Mouse (Mus musculus): Measurements from ENCODE around the gene Krtcap2.
A peak's percentile ranks its signal among the peaks of the same experiment; 100 is the strongest.

The Krtcap2 gene

DNA sequence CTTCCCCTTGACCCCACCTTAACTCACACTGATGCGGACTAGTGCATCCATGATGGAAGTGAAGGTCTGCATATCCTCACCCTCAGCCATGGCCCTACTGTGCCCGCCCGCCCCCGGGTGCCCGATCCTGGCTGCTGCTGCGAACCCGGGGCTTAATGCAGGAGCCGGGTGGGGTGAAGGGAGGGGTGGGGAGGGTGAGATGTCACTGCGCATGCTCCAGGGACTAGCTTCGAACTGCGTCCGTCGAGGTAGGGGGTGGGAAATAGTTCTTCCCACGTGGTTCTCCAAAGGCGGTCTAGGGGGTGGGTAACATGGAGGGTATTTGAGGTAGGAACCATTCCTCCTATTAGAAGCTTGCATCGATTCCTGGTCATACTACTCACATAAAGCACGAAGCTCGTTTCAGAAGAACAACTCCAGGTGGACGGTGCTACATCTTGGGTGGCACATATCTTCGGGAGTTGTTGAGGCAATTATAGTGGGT is at the start of gene Krtcap2:
Krtcap2 (plus strand) TSS at position 279 of the 484 bp plus-strand sequence.
- DNase-seq (ENCODE audit: low spot score in 2 of 2), result peak; percentile 91 to 92

- peak; percentile 91 to 92 for DNase-seq (ENCODE audit: low spot score in 2 of 2)
Measured at GRCm38 (mm10) chr3:89195979-89196877, 49.5 kb upstream of the Krtcap2 start.

- no peak for DNase-seq (ENCODE audit: low spot score in 2 of 2)
Measured at GRCm38 (mm10) chr3:89199839-89200238, 45.9 kb upstream of the Krtcap2 start.

- peak; percentile 93 for DNase-seq (ENCODE audit: low spot score in 2 of 2)
Measured at GRCm38 (mm10) chr3:89202253-89203141, 43.3 kb upstream of the Krtcap2 start, which contains the start of gene Gba. Gene Gba (plus strand): TSS chr3:89202928.

- no peak for DNase-seq (ENCODE audit: low spot score in 2 of 2)
Measured at GRCm38 (mm10) chr3:89203142-89203514, 42.6 kb upstream of the Krtcap2 start.

DNA sequence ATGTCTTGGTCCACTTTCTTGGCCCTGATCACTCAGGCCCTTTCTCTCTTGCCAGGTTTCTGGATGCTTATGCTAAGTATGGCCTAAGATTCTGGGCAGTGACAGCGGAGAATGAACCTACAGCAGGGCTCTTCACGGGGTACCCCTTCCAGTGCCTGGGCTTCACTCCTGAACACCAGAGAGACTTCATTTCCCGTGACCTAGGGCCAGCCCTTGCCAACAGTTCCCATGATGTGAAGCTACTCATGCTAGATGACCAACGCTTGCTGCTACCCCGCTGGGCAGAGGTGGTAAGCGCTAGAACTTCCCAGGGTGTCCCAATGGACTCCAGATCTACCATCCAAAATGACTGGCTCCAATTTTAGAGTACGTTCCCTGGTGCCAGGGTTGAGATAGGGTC is 39.7 kb upstream of the Krtcap2 start:
- DNase-seq (ENCODE audit: low spot score in 2 of 2), result no peak

- no peak for DNase-seq (ENCODE audit: low spot score in 2 of 2)
Measured at GRCm38 (mm10) chr3:89206695-89207094, 39.1 kb upstream of the Krtcap2 start.

- no peak for DNase-seq (ENCODE audit: low spot score in 2 of 2)
Measured at GRCm38 (mm10) chr3:89208075-89208657, 37.6 kb upstream of the Krtcap2 start.

DNA sequence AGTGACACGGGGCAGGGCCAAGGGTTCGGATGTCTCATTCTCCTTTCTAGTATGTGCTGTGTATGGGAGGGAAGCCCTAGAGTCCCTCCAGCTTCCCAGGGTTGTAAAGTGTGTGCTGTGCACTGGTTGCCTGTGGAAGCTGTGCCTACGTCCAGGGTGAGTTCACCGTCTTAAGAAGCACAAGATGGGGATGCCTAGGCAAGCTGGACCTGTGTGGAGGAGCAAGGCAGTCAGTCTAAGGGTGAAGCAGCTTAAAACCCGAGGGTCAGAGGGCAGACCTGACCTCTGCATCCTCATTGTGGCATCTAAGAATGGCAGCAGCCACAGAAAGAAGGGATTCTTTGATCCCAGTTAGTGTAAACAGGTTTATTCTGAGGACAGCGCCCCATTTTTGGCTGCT is 37.0 kb upstream of the Krtcap2 start:
- no peak for DNase-seq (ENCODE audit: low spot score in 2 of 2)

DNA sequence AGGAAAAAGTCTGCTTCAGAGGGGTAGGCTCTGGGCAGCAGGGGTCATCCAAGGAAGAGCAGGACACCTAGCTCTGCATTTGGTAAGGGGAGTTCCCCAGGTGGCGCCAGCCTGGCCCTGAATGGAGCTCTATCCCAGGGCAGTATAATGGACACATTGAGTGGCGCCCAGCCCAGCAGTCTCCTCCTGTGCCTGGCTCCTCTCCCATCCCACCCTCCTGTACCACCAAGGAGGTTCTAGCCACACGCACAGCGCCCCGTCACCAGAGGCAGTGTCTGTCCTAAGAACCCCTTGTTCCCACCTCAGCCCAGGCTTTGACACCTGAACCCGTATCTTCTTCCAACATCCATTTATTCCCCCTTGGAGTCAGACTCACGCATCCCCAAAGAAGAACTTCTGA is 36.0 kb upstream of the Krtcap2 start:
- no peak for DNase-seq (ENCODE audit: low spot score in 2 of 2)

DNA sequence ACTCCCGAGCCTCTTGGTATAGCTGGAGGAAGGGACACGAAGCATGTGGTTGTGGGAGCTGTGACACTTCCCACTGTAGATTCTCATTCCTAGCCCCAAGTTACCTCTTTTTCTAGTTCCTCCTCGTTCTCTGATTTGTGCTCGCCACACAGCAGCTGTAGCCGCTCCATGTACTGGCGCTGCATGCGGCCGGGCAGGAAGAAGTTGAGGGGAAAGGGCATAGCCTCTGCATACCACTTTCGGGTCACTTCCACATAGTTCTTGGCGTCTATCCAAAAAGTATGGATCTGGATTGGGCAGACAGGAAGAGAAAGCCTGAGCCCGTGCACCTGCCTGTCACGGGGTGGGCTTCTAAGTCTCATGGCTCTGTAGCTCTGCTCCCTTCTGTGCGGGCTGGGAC is 35.6 kb upstream of the Krtcap2 start:
- no peak for DNase-seq (ENCODE audit: low spot score in 2 of 2)

GRCm38 (mm10) chr3:89210731-89211130 is 35.0 kb upstream of the Krtcap2 start:
- DNase-seq (ENCODE audit: low spot score in 2 of 2), result no peak

GRCm38 (mm10) chr3:89213803-89214530 is 31.8 kb upstream of the Krtcap2 start:
- peak; percentile 96 for DNase-seq (ENCODE audit: low spot score in 2 of 2)

DNA sequence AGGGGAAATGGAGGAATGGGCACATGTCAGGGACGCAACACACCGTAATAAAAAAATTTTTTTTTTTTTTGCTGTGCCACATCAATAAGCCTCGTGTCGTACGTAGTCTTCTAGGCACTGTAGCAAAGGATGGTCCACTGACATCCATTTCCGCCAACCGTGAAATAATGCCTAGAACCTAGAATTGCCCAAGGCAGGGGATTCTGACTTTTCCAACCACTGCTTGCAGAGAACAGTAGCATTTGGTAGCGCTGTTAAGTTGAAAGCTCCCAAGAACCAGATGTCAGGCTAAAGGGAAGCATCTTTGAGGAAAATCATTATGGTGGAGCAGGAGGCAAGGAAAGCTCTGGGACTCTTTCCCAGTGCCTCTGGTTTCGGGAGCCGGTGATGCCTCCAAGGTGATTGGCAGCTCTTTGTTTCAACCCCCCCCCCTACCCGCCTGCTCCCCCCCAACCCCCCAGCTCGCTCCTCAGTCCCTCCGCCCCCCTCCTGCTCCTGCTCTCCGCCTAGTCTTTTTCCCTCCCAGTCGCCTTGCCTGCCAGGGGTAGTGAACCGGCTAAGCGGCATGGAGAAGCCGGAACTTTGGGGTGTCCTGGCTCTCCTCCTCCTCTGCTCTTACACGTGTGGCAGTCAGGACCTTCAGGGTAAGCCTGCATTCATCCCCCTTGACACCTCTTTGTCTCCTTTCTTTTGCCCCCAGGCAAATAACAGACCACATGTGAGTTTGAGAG is 30.9 kb upstream of the Krtcap2 start, which contains the start of gene Thbs3:
Thbs3 (plus strand) TSS at position 500 of the 731 bp plus-strand sequence.
- DNase-seq (ENCODE audit: low spot score in 2 of 2), result peak; percentile 48 to 63

DNA sequence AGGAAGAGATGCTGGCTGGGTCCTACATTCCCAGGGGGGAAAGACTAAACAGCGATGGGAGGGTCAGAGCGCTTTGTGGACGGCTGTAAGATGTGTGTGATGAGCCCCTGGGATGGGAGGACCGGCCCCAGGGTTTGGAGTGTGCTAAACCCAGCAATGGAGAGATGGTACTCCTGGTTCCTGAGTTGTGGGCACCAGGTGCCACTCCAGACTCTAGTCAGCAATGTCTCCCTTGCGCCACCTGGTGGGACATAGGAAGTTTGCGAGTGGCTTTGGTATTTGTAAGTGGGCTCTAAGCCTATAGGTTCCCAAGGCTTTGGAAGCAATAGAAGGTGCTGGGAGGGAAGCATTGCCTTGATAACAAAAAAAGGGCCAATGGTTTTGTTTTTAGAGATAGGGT is 29.9 kb upstream of the Krtcap2 start:
- peak; percentile 92 for DNase-seq (ENCODE audit: low spot score in 2 of 2)

- peak in 1 of 2 experiments; percentile 19 for DNase-seq (ENCODE audit: low spot score in 2 of 2)
Measured at GRCm38 (mm10) chr3:89216407-89216806, 29.4 kb upstream of the Krtcap2 start.

GRCm38 (mm10) chr3:89218271-89218670 is 27.5 kb upstream of the Krtcap2 start:
- no peak for DNase-seq (ENCODE audit: low spot score in 2 of 2)

DNA sequence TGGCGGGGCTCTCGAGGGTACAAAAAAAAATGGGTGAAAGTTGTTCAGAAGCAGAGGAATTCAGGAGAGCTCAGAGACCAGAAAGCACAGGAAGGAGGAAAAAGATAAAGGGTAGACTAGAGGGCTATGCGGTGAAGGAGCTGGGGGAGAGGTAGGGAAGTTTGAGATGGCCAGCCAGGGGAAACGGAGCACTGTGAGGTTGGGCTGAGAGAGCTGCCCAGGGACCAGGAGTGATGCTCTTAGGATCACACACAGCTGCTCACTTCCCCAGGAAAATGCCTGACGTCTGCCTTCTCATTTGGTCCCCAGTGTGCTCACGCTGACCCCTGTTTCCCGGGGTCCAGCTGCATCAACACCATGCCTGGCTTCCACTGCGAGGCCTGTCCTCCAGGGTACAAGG is 26.2 kb upstream of the Krtcap2 start:
- DNase-seq (ENCODE audit: low spot score in 2 of 2), result no peak

DNA sequence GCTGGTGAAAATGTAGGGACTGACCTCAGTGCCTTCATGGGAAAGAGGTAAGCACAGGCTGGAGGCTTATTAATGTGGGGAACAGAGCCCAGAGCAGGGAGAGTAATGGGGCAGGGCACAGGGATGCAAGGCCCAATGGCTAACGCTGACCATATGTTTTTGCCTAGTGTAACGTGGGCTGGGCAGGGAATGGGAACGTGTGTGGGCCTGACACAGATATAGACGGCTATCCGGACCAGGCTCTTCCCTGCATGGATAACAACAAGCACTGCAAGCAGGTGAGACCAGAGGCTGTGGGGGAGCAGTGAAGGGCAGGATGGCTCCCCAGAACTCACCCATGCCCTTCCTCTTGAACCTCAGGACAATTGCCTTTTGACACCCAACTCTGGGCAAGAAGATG is 24.6 kb upstream of the Krtcap2 start:
- DNase-seq (ENCODE audit: low spot score in 2 of 2), result no peak

DNA sequence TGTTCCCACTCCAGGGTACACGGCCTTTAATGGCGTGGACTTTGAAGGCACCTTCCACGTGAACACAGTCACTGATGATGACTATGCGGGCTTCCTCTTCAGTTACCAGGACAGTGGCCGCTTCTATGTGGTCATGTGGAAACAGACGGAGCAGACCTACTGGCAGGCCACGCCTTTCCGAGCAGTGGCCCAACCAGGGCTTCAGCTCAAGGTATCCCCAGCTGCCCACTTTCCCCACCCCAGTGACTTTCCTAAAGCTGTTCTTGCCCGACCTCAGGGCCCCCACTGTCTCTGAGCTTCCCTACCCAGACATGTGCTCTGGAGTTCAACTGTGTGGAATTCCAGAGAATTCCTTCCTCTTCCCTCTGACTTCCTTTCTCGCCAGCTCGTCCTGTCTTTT is 21.0 kb upstream of the Krtcap2 start:
- no peak for DNase-seq (ENCODE audit: low spot score in 2 of 2)
